Mouse (Mus musculus) duodenum, adult 2 months (tissue): Measurements from ENCODE around the gene Cnot8. TPM values are rescaled to one million over a fixed set of nuclear protein-coding genes. Genes with fewer than 3 reads are reported as not detected.

ENCODE experiments used
- polyA plus RNA-seq: library from polyadenylated mRNA; depleted of rRNA; stranded (reverse); fragments of >200 nt; gene quantifications from 2 replicates; pipeline ENCODE4 v1.2.3, GENCODE M21; 2012; ENCODE audit warnings: low replicate concordance; rRNA removed

The Cnot8 gene
- 16.8 and 20.5 TPM in 2 replicates for polyA plus RNA-seq

DNA sequence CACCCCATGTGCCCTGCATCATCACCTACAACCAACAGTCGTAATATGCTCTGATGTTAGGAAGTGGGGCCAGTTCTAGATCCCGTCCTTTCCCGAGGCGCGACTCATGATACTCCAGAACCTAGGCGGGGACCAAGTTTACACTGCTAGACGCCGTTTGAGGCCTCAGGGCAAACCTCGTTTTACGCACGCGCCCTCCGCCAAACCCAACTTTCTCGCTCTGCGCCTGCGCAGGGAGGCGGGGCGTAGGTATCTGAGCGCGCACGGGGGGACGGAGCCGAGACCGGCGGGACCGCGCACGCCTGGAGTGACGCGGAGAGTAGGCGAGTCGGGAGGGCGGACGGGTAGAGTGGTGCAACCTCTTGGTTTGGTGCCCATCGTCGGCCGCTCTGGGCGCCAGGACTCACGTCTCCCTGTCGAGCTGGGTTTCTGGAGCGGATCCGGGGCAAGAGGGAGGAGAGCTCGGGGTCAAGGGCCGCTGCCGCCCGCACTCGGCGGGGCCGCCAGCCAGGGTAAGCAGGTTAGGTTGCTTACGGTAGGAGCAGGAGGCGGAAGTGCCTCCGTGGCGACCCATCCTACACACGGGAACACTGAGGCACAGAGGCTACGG, at the start of gene Cnot8:
Gene Cnot8, plus strand, starts transcription at position 457 of the 610 bp plus-strand sequence.

DNA sequence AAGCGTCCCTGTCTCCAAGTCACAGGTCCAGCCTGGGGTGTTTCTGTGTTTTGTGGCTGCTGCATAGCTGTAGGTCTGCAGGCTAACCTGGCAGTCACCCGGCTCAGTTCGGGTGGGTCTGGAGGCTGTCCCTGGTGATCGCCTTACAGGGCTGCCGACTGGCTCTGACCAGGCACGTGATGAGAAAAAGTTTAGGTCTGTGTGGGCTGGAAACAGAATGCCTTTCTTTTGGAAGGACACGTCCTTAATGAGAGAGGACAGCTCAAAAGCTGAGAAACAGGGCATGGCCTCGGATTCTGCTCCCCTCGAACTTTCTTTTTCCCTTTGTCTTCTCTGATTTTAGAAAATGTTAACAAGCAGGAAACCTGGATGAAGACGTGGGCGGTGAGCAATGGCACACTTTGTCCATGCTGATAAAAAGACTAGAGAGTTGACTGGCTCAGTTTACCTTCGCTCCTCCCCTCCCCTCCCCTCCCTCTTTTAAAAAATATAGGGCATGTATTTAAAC, 10.9 kb upstream of the Cnot8 start, which contains the start of gene Gm12248:
Gene Gm12248, minus strand, starts transcription at position 114 of the 508 bp plus-strand sequence.

Other genes starting within 250 kb of the Cnot8 start
- gene Larp1, start 95.1 kb upstream of the Cnot8 start, polyA plus RNA-seq: 20.1 and 24.5 TPM in 2 replicates
- gene Gm12248, start 11.0 kb upstream of the Cnot8 start, polyA plus RNA-seq: 0.41 TPM in 1 of 2 replicates, not detected in the other
- gene Gemin5, start 64.4 kb downstream of the Cnot8 start, polyA plus RNA-seq: 2.5 and 3.2 TPM in 2 replicates
- gene Mrpl22, start 67.5 kb downstream of the Cnot8 start, polyA plus RNA-seq: 14.3 and 34.9 TPM in 2 replicates
- 7.0 and 18.1 TPM in 2 replicates for gene Igtp, start 95.4 kb downstream of the Cnot8 start, polyA plus RNA-seq
- 4.8 and 9.8 TPM in 2 replicates for gene Irgm2, start 95.5 kb downstream of the Cnot8 start, polyA plus RNA-seq
- 0.23 and 0.36 TPM in 2 replicates for gene 4930438A08Rik, start 170.6 kb downstream of the Cnot8 start, polyA plus RNA-seq
- gene Zfp692, start 202.9 kb downstream of the Cnot8 start, polyA plus RNA-seq: 16.8 and 30.1 TPM in 2 replicates
- 15.2 and 25.8 TPM in 2 replicates for gene Zfp672, start 226.2 kb downstream of the Cnot8 start, polyA plus RNA-seq
- 24.8 and 27.7 TPM in 2 replicates for gene Sh3bp5l, start 226.6 kb downstream of the Cnot8 start, polyA plus RNA-seq